Mouse (Mus musculus) heart, embryonic 14.5 days (tissue): ENCODE data around the gene Tnfrsf12a. TPM values are rescaled to one million over a fixed set of nuclear protein-coding genes. Genes with fewer than 3 reads are reported as not detected.

ENCODE experiments used
- ATAC-seq: fragments of 200-750 bp; cut with Nextera tagmentation; 2 replicates; pipeline ENCODE4 v1.8.0; 2017; ENCODE audit warnings: low read depth, moderate TSS enrichment; ENCODE audit not compliant: insufficient number of reproducible peaks, insufficient read depth, low FRiP score
- H3K27ac ChIP-seq, 2 experiments: fragments of 200-500 bp in 1 of 2; fragments of 300-500 bp in 1 of 2; sonication (generic) in 1 of 2; replicated peaks in 1 of 2; 2 replicates each; pipeline ENCODE4 v1.5.1; 2012 to 2014; ENCODE audit warnings: low read depth in 2 of 2, low read length in 2 of 2, control low read depth in 1 of 2, mild to moderate bottlenecking in 1 of 2, mixed read lengths in 1 of 2; ENCODE audit not compliant: control insufficient read depth in 1 of 2, insufficient read depth in 1 of 2
- H3K27me3 ChIP-seq: fragments of 300-500 bp; sonication (generic); 2 replicates; pipeline ENCODE4 v1.6.1; 2014; ENCODE audit warnings: mild to moderate bottlenecking, low read length, control low read depth; ENCODE audit not compliant: control insufficient read depth, insufficient read depth
- H3K36me3 ChIP-seq: fragments of 300-500 bp; sonication (generic); 2 replicates; pipeline ENCODE4 v1.6.1; 2014; ENCODE audit warnings: mild to moderate bottlenecking, control low read depth, low read length, mixed read lengths; ENCODE audit not compliant: control insufficient read depth, insufficient read depth
- H3K4me1 ChIP-seq, 2 experiments: fragments of 200-500 bp in 1 of 2; fragments of 300-500 bp in 1 of 2; sonication (generic) in 1 of 2; 2 replicates each; pipeline ENCODE4 v1.6.1; 2012 to 2014; ENCODE audit warnings: low read length in 2 of 2, control low read depth in 1 of 2, mixed read lengths in 1 of 2; ENCODE audit not compliant: control insufficient read depth in 2 of 2, insufficient read depth in 2 of 2
- H3K4me2 ChIP-seq: fragments of 300-500 bp; sonication (generic); 2 replicates; pipeline ENCODE4 v1.6.1; 2014; ENCODE audit warnings: mild to moderate bottlenecking, low read length
- H3K4me3 ChIP-seq, 2 experiments: fragments of 200-500 bp in 1 of 2; fragments of 300-500 bp in 1 of 2; sonication (generic) in 1 of 2; 2 replicates each; pipeline ENCODE4 v1.5.1; 2012 to 2014; ENCODE audit warnings: low read length in 2 of 2, mild to moderate bottlenecking in 2 of 2, control low read depth in 1 of 2, low read depth in 1 of 2, moderate library complexity in 1 of 2; ENCODE audit not compliant: control insufficient read depth in 1 of 2, insufficient read depth in 1 of 2
- H3K9ac ChIP-seq: fragments of 300-500 bp; sonication (generic); 2 replicates; pipeline ENCODE4 v1.6.1; 2014; ENCODE audit warnings: mild to moderate bottlenecking, low read length
- H3K9me3 ChIP-seq: fragments of 300-500 bp; sonication (generic); 2 replicates; pipeline ENCODE4 v1.6.1; 2016; ENCODE audit warnings: low read length, control low read depth; ENCODE audit not compliant: control insufficient read depth
- WGBS: fragments of 180-500 bp; shearing (Covaris S2); extraction: QIAGEN DNeasy Blood & Tissue Kit; methylation state at CpG from one replicate; pipeline ENCODE4 v1.1.7; 2014; 5-methylcytosine and 5-hydroxymethylcytosine counted together
- polyA plus RNA-seq: library from polyadenylated mRNA; unstranded; fragments of >200 nt; fragmentation: Nextera tagmentation; extraction: Ambion mirVana; gene quantifications from 2 replicates; pipeline ENCODE4 v1.2.1, GENCODE M21; 2014

Gene Tnfrsf12a
- polyA plus RNA-seq, 1 experiment from 2014 or later = 114 TPM

- WGBS = 18% methylated on average over 10 of the region's 10 CpGs
- ATAC-seq = no peak
- H3K27ac ChIP-seq = no peak overlapping the region
Observed at GRCm38 (mm10) chr17:23645894-23646293, 31.4 kb downstream of the Tnfrsf12a start.

GRCm38 (mm10) chr17:23644613-23645495 is 32.4 kb downstream of the Tnfrsf12a start, which contains the start of gene Mmp25:
Mmp25 (minus strand) TSS chr17:23645277.
- ATAC-seq = peak; percentile 33; the same call in 1 of the 2 replicates
- peak within 1 kb of the TSS; percentile 51 to 53 for H3K4me3 ChIP-seq
- H3K4me1 ChIP-seq = peaks cover 2 to 12% of the 10 kb centered on the region in 2 experiments; a peak in 3 of 4 replicates
- WGBS = under 1% methylated on average over 58 of the region's 58 CpGs
- H3K9me3 ChIP-seq = no peaks in the 10 kb centered on the region
- H3K4me2 ChIP-seq = peak within 1 kb of the TSS; percentile 94
- no peaks in the 10 kb centered on the region for H3K36me3 ChIP-seq
- no peak within 1 kb of the TSS for H3K27ac ChIP-seq
- peaks cover 18% of the 10 kb centered on the region for H3K27me3 ChIP-seq
- H3K9ac ChIP-seq = peak within 1 kb of the TSS; percentile 62

More at GRCm38 (mm10) chr17:23645894-23646293, 31.4 kb downstream of the Tnfrsf12a start:
- H3K4me2 ChIP-seq = no peak overlapping the region
- no peak overlapping the region for H3K4me3 ChIP-seq
- no peaks in the 10 kb centered on the region for H3K36me3 ChIP-seq
- no peaks in the 10 kb centered on the region for H3K9me3 ChIP-seq
- H3K4me1 ChIP-seq = peaks cover 2 to 12% of the 10 kb centered on the region in 2 experiments; a peak in 3 of 4 replicates
- H3K27me3 ChIP-seq = peaks cover 18% of the 10 kb centered on the region
- no peak overlapping the region for H3K9ac ChIP-seq

- no peak overlapping the region for H3K4me3 ChIP-seq
- no peaks in the 10 kb centered on the region for H3K36me3 ChIP-seq
- no peak overlapping the region for H3K9ac ChIP-seq
- H3K27me3 ChIP-seq = peaks cover 16% of the 10 kb centered on the region; the same call in 1 of the 2 replicates
- H3K9me3 ChIP-seq = no peaks in the 10 kb centered on the region
- no peaks in the 10 kb centered on the region for H3K4me1 ChIP-seq
- H3K4me2 ChIP-seq = no peak overlapping the region
- H3K27ac ChIP-seq = no peak overlapping the region
- 71% methylated on average over 8 of the region's 8 CpGs for WGBS
- no peak for ATAC-seq
Observed at GRCm38 (mm10) chr17:23631241-23631640, 46.0 kb downstream of the Tnfrsf12a start.

- ATAC-seq = 0 out of 2 replicates have a peak, but pooled peaks have one; percentile 65
- Histone ChIP-seq H3K4me2 (peak overlapping the region; percentile 58), H3K9me3 (no peaks in the 10 kb centered on the region), H3K36me3 (no peaks in the 10 kb centered on the region), H3K27me3 (peaks cover 16% of the 10 kb centered on the region; the same call in 1 of the 2 replicates), H3K4me1 (no peaks in the 10 kb centered on the region), H3K4me3 (peak overlapping the region in 1 of 2 experiments; percentile 16; a peak in 1 of 4 replicates), H3K9ac (0 out of 2 replicates have a peak overlapping the region, but pooled peaks have one; percentile 30), H3K27ac (no peak overlapping the region)
- 13% methylated on average over 22 of the region's 22 CpGs for WGBS
Observed at GRCm38 (mm10) chr17:23630195-23631020, 46.9 kb downstream of the Tnfrsf12a start.

- no peaks in the 10 kb centered on the region for H3K4me1 ChIP-seq
- H3K36me3 ChIP-seq = no peaks in the 10 kb centered on the region
- ATAC-seq = no peak
- WGBS = 29% methylated on average over 7 of the region's 7 CpGs
- no peaks in the 10 kb centered on the region for H3K9me3 ChIP-seq
- H3K4me2 ChIP-seq = no peak overlapping the region
- no peak overlapping the region for H3K9ac ChIP-seq
- peaks cover 16% of the 10 kb centered on the region; the same call in 1 of the 2 replicates for H3K27me3 ChIP-seq
- H3K27ac ChIP-seq = no peak overlapping the region
- no peak overlapping the region for H3K4me3 ChIP-seq
Observed at GRCm38 (mm10) chr17:23627813-23628212, 49.5 kb downstream of the Tnfrsf12a start.

Other genes with a start within 250 kb of the Tnfrsf12a start
- gene Vmn2r117, start 197.8 kb downstream of the Tnfrsf12a start, polyA plus RNA-seq = not detected in 2 replicates
- gene Zfp213, start 113.2 kb downstream of the Tnfrsf12a start, polyA plus RNA-seq = 13.8 and 14.0 TPM in 2 replicates
- gene Zfp13, start 78.0 kb downstream of the Tnfrsf12a start, polyA plus RNA-seq = 7.0 and 8.9 TPM in 2 replicates
- gene Zscan10, start 76.6 kb downstream of the Tnfrsf12a start, polyA plus RNA-seq = not detected in 2 replicates
- 0.26 and 0.70 TPM in 2 replicates for gene Mmp25, start 32.2 kb downstream of the Tnfrsf12a start, polyA plus RNA-seq
- gene Bicdl2, start 17.0 kb downstream of the Tnfrsf12a start, polyA plus RNA-seq = 0.15 and 0.16 TPM in 2 replicates
- 403 and 405 TPM in 2 replicates for gene Hcfc1r1, start 3.9 kb downstream of the Tnfrsf12a start, polyA plus RNA-seq
- gene Thoc6, start 3.6 kb downstream of the Tnfrsf12a start, polyA plus RNA-seq = 31.1 and 35.0 TPM in 2 replicates
- 0.42 TPM in 1 of 2 replicates, not detected in the other for gene Cldn6, start 1.8 kb upstream of the Tnfrsf12a start, polyA plus RNA-seq
- gene Cldn9, start 6.6 kb upstream of the Tnfrsf12a start, polyA plus RNA-seq = 0.14 TPM in 1 of 2 replicates, not detected in the other
- gene 1520401A03Rik, start 45.3 kb upstream of the Tnfrsf12a start, polyA plus RNA-seq = not detected in 2 replicates
- 27.2 and 28.1 TPM in 2 replicates for gene Pkmyt1, start 48.9 kb upstream of the Tnfrsf12a start, polyA plus RNA-seq
- 10.6 and 12.7 TPM in 2 replicates for gene Paqr4, start 63.4 kb upstream of the Tnfrsf12a start, polyA plus RNA-seq
- gene Kremen2, start 68.4 kb upstream of the Tnfrsf12a start, polyA plus RNA-seq = not detected in 2 replicates
- 42.4 TPM in 2 replicates for gene Flywch1, start 94.1 kb upstream of the Tnfrsf12a start, polyA plus RNA-seq
- gene Flywch2, start 108.6 kb upstream of the Tnfrsf12a start, polyA plus RNA-seq = 4.4 and 5.1 TPM in 2 replicates
- 300 and 318 TPM in 2 replicates for gene Srrm2, start 113.1 kb upstream of the Tnfrsf12a start, polyA plus RNA-seq
- gene Elob, start 151.7 kb upstream of the Tnfrsf12a start, polyA plus RNA-seq = 950 and 1,075 TPM in 2 replicates
- not detected in 2 replicates for gene Prss33, start 158.6 kb upstream of the Tnfrsf12a start, polyA plus RNA-seq
- not detected in 2 replicates for gene Prss32, start 166.4 kb upstream of the Tnfrsf12a start, polyA plus RNA-seq
- gene Prss41, start 166.7 kb upstream of the Tnfrsf12a start, polyA plus RNA-seq = not detected in 2 replicates
- gene Prss21, start 190.6 kb upstream of the Tnfrsf12a start, polyA plus RNA-seq = not detected in 2 replicates
- not detected in 2 replicates for gene Dcpp1, start 203.4 kb upstream of the Tnfrsf12a start, polyA plus RNA-seq
- gene Dcpp2, start 203.4 kb upstream of the Tnfrsf12a start, polyA plus RNA-seq = not detected in 2 replicates
- 0.36 and 0.54 TPM in 2 replicates for gene Dcpp3, start 240.0 kb upstream of the Tnfrsf12a start, polyA plus RNA-seq